Mouse (Mus musculus) layer of hippocampus, adult 11-12 months (tissue): ENCODE results near the gene Sycp3.
"Not testable (repeated sequence)": the region's sequence is repeated elsewhere in the genome, so short reads cannot be mapped to it uniquely, and the experiment has no call there.

ENCODE experiments used
- DNase-seq: peaks from one replicate; pipeline ENCODE4 v3.0.0; 2022; ENCODE audit warnings: low spot score

The Sycp3 gene

GRCm38 (mm10) chr10:88501370-88501769, 42.0 kb downstream of the Sycp3 start:
- no peak for DNase-seq

GRCm38 (mm10) chr10:88501886-88502765, 42.8 kb downstream of the Sycp3 start:
- no peak for DNase-seq

- DNase-seq: no peak
Observed at GRCm38 (mm10) chr10:88502919-88503318, 43.5 kb downstream of the Sycp3 start.

GRCm38 (mm10) chr10:88503421-88504314, 44.3 kb downstream of the Sycp3 start, which contains the start of gene Chpt1:
TSS of gene Chpt1 (minus strand) at chr10:88504073.
- DNase-seq: peak; percentile 72

- no peak for DNase-seq
Observed at GRCm38 (mm10) chr10:88504481-88504880, 45.1 kb downstream of the Sycp3 start.

- DNase-seq: no peak
Observed at GRCm38 (mm10) chr10:88505256-88505655, 45.9 kb downstream of the Sycp3 start.

GRCm38 (mm10) chr10:88507691-88508143, 48.3 kb downstream of the Sycp3 start:
- DNase-seq: no peak

GRCm38 (mm10) chr10:88510503-88511271, 51.3 kb downstream of the Sycp3 start:
- DNase-seq: no peak

GRCm38 (mm10) chr10:88511355-88511754, 52.0 kb downstream of the Sycp3 start:
- no peak for DNase-seq

GRCm38 (mm10) chr10:88513574-88514135, 54.3 kb downstream of the Sycp3 start:
- no peak for DNase-seq

- peak; percentile 67 for DNase-seq
Observed at GRCm38 (mm10) chr10:88514495-88514894, 55.1 kb downstream of the Sycp3 start.

GRCm38 (mm10) chr10:88515049-88515448, 55.7 kb downstream of the Sycp3 start:
- DNase-seq: not testable (repeated sequence)

- DNase-seq: no peak
Observed at GRCm38 (mm10) chr10:88522795-88523194, 63.4 kb downstream of the Sycp3 start.
